Mouse (Mus musculus) ES-E14 (cell line): ENCODE data around the gene Amacr. TPM values are rescaled to one million over a fixed set of nuclear protein-coding genes. Genes with fewer than 3 reads are reported as not detected.

ENCODE experiments used
- DNase-seq: peaks from one replicate; pipeline ENCODE4 v3.0.0-alpha.2; 2013; ENCODE audit warnings: low read depth, low spot score
- H3K27ac ChIP-seq: 2 replicates; pipeline ENCODE4 v1.5.1; 2012; ENCODE audit warnings: low read depth, mild to moderate bottlenecking, low read length, moderate library complexity, mixed read lengths; ENCODE audit not compliant: poor library complexity, insufficient read depth, severe bottlenecking
- H3K36me3 ChIP-seq: 2 replicates; pipeline ENCODE4 v1.6.1; 2012; ENCODE audit warnings: mild to moderate bottlenecking, low read length, moderate library complexity, mixed read lengths; ENCODE audit not compliant: control insufficient read depth, poor library complexity, insufficient read depth, severe bottlenecking
- H3K4me1 ChIP-seq, 2 experiments: fragments of 150-350 bp in 1 of 2; sonication (generic) in 1 of 2; 2 replicates each; pipeline ENCODE4 v1.6.1; 2012; ENCODE audit warnings: low read length in 2 of 2, mild to moderate bottlenecking in 1 of 2, mixed read lengths in 1 of 2; ENCODE audit not compliant: control insufficient read depth in 2 of 2, insufficient read depth in 2 of 2, poor library complexity in 1 of 2
- H3K4me3 ChIP-seq, 2 experiments: fragments of 150-350 bp in 1 of 2; sonication (generic) in 1 of 2; 2 replicates each; pipeline ENCODE4 v1.5.1; 2012; ENCODE audit warnings: low read length in 2 of 2, low read depth in 1 of 2, mild to moderate bottlenecking in 1 of 2, mixed read lengths in 1 of 2; ENCODE audit not compliant: insufficient read depth in 1 of 2, poor library complexity in 1 of 2, severe bottlenecking in 1 of 2
- H3K9ac ChIP-seq: 2 replicates; pipeline ENCODE4 v1.6.1; 2012; ENCODE audit warnings: low read depth, mild to moderate bottlenecking, low read length, mixed read lengths; ENCODE audit not compliant: poor library complexity, insufficient read depth, severe bottlenecking
- H3K9me3 ChIP-seq: fragments of 150-350 bp; sonication (generic); 2 replicates; pipeline ENCODE4 v1.6.1; 2012; ENCODE audit warnings: low read depth, mild to moderate bottlenecking, low read length; ENCODE audit not compliant: control insufficient read depth, insufficient read depth
- CHD2 ChIP-seq: IDR thresholded peaks from 2 replicates; pipeline ENCODE4 v1.6.1; 2014; ENCODE audit warnings: mild to moderate bottlenecking, low read depth, low read length, inconsistent platforms
- HCFC1 ChIP-seq: IDR thresholded peaks from 2 replicates; pipeline ENCODE4 v1.6.1; 2012; ENCODE audit warnings: low read length, inconsistent platforms, borderline replicate concordance; ENCODE audit not compliant: insufficient read depth
- MAFK ChIP-seq: IDR thresholded peaks from 2 replicates; pipeline ENCODE4 v1.6.1; 2014; ENCODE audit warnings: mild to moderate bottlenecking, low read depth, low read length, inconsistent platforms; ENCODE audit not compliant: insufficient read depth
- ZC3H11A ChIP-seq: IDR thresholded peaks from 2 replicates; pipeline ENCODE4 v1.6.1; 2012; ENCODE audit warnings: low read depth, mild to moderate bottlenecking, inconsistent platforms, low read length, borderline replicate concordance
- ZNF384 ChIP-seq: IDR thresholded peaks from 2 replicates; pipeline ENCODE4 v1.6.1; 2012; ENCODE audit warnings: low read depth, low read length, inconsistent platforms
- in situ Hi-C, 2 experiments: fragments of 600-800 bp; cut with MboI; formaldehyde crosslinking; loops; one replicate each; pipeline ENCODE4 v1.15.1; 2025; ENCODE audit warnings: low sequenced_read_pairs in 2 of 2, inconsistent platforms in 1 of 2; ENCODE audit not compliant: unreplicated experiment in 2 of 2
- total RNA-seq: library from RNA; depleted of rRNA; stranded (reverse); fragments of 300-350 nt; gene quantifications from 2 replicates; pipeline ENCODE4 v1.2.3, GENCODE M21; 2012

Amacr gene
- total RNA-seq, 1 experiment, result 9.7 TPM

- H3K27ac ChIP-seq, result no peak within 1 kb of the TSS
- H3K36me3 ChIP-seq, result no peaks in the 10 kb centered on the region
- peaks cover 0 to 13% of the 10 kb centered on the region in 2 experiments; a peak in 1 of 4 replicates for H3K4me1 ChIP-seq
- no peak for TF ChIP-seq ZNF384
- no peak for TF ChIP-seq HCFC1
- no peak for TF ChIP-seq CHD2
- TF ChIP-seq MAFK, result no peak
- no peak for TF ChIP-seq ZC3H11A
- DNase-seq, result peak; percentile 20
- peak within 1 kb of the TSS; percentile 39 to 49; a peak in 3 of 4 replicates for H3K4me3 ChIP-seq
- no peak within 1 kb of the TSS for H3K9ac ChIP-seq
- no peaks in the 10 kb centered on the region for H3K9me3 ChIP-seq
- in situ Hi-C loops, result loop anchor here (10.0 to 25.0 kb wide), 2 partner anchors 277 to 350 kb away; partner anchors contain the start of gene Tars (in 1 of the 2)
Measured at GRCm38 (mm10) chr15:11037711-11038110, 56.2 kb downstream of the Amacr start, which contains the start of gene Rxfp3. TSS of gene Rxfp3 (minus strand) at chr15:11037991.

GRCm38 (mm10) chr15:11038476-11038875 lies 56.9 kb downstream of the Amacr start:
- peak; percentile 31 for DNase-seq
- in situ Hi-C loops, result loop anchor here (10.0 to 25.0 kb wide), 2 partner anchors 276 to 349 kb away; partner anchors contain the start of gene Tars (in 1 of the 2)
- Histone ChIP-seq H3K27ac (no peak overlapping the region), H3K4me3 (no peak overlapping the region), H3K4me1 (peaks cover 0 to 13% of the 10 kb centered on the region in 2 experiments; a peak in 1 of 4 replicates), H3K9ac (no peak overlapping the region), H3K9me3 (no peaks in the 10 kb centered on the region), H3K36me3 (no peaks in the 10 kb centered on the region)
- TF ChIP-seq ZC3H11A (peak; percentile 71; the same call in 1 of the 2 replicates), CHD2 (no peak), ZNF384 (peak; percentile 86), MAFK (no peak)

- TF ChIP-seq ZNF384 (no peak), ZC3H11A (no peak), MAFK (no peak), CHD2 (no peak), HCFC1 (no peak)
Measured at GRCm38 (mm10) chr15:11040067-11040466, 58.5 kb downstream of the Amacr start.

GRCm38 (mm10) chr15:11041229-11041628 lies 59.7 kb downstream of the Amacr start:
- no peak for DNase-seq
- no peak overlapping the region for H3K9ac ChIP-seq
- peaks cover 0 to 10% of the 10 kb centered on the region in 2 experiments; a peak in 1 of 4 replicates for H3K4me1 ChIP-seq
- H3K27ac ChIP-seq, result no peak overlapping the region
- in situ Hi-C loops, result loop anchor here in 1 of 2 experiments (25.0 kb wide), 1 partner anchor 346 kb away; the partner anchor contains the start of gene Tars
- H3K4me3 ChIP-seq, result no peak overlapping the region
- H3K36me3 ChIP-seq, result no peaks in the 10 kb centered on the region
- TF ChIP-seq ZNF384 (no peak), HCFC1 (no peak), MAFK (no peak), CHD2 (no peak), ZC3H11A (no peak)
- no peaks in the 10 kb centered on the region for H3K9me3 ChIP-seq

More at GRCm38 (mm10) chr15:11040067-11040466, 58.5 kb downstream of the Amacr start:
- Histone ChIP-seq H3K9me3 (no peaks in the 10 kb centered on the region), H3K4me1 (peaks cover 0 to 13% of the 10 kb centered on the region in 2 experiments; a peak in 1 of 4 replicates), H3K9ac (no peak overlapping the region), H3K4me3 (no peak overlapping the region), H3K27ac (no peak overlapping the region), H3K36me3 (no peaks in the 10 kb centered on the region)
- DNase-seq, result no peak
- in situ Hi-C loops, result loop anchor here in 1 of 2 experiments (25.0 kb wide), 1 partner anchor 347 kb away; the partner anchor contains the start of gene Tars
